Mouse (Mus musculus): ENCODE results near the gene Stx16. TPM values are rescaled to one million over a fixed set of nuclear protein-coding genes. Genes with fewer than 3 reads are reported as not detected.

Gene Stx16
- polyA plus RNA-seq, 1 experiment from 2014 or later, result 3.6 TPM

DNA sequence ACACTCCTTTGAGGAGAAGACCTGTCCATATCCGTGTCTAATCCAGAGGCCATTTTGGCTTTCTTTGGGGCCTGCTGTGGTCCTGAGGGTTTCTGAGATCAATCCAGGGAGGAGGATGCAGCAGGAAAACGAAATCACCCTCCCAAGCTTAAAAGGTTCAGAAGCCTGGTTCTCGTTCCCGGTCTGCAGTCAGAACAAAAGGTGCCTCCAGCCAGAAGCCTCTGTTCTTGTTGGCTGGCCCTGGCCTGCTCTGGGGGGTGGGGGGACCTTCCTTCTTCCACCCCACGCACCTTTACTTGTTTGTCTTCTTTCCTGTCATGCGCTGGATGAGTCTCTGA lies 51.2 kb downstream of the Stx16 start:
- Histone ChIP-seq H3K27ac (ENCODE audit: low read length) (no peak overlapping the region), H3K4me3 (ENCODE audit: low read depth, low read length) (no peak overlapping the region), H3K27me3 (ENCODE audit: control insufficient read depth, insufficient read depth, low read depth, low read length) (no peaks in the 10 kb centered on the region), H3K36me3 (ENCODE audit: control insufficient read depth, insufficient read depth) (peaks cover 6% of the 10 kb centered on the region), H3K4me1 (ENCODE audit: control insufficient read depth, low read depth, low read length) (no peaks in the 10 kb centered on the region; the same call in 1 of the 2 replicates), H3K9ac (ENCODE audit: low read depth, low read length) (no peak overlapping the region), H3K4me2 (ENCODE audit: low read depth, low read length) (no peak overlapping the region), H3K9me3 (replicated peaks; ENCODE audit: control insufficient read depth, low read length) (no peaks in the 10 kb centered on the region)
- 36% methylated on average over 6 of the region's 6 CpGs for WGBS (ENCODE audit: insufficient replicate concordance)
- no peak for ATAC-seq (ENCODE audit: low read depth)

DNA sequence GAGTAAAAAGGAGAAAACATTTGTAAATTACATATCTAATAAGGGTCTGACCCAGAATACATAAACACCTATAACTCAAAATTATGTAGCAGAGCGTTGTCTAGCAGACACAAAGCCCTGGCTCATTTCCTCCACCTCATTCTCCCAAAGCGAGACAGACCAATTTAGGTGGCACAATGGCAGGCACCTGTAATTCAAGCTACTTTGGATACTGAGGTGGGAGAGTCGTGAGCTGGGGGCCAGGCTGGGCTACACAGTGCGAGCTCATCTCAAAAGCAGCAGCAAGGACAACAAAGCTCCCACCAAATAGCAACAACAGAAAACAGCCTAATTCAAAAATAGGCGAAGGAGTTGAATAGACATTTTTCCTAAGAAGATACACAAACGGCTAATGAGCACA lies 52.8 kb downstream of the Stx16 start:
- H3K4me1 ChIP-seq (ENCODE audit: control insufficient read depth, low read depth, low read length), result no peaks in the 10 kb centered on the region; the same call in 1 of the 2 replicates
- 67% methylated on average over 6 of the region's 6 CpGs for WGBS (ENCODE audit: insufficient replicate concordance)
- peaks cover 3% of the 10 kb centered on the region; the same call in 1 of the 2 replicates for H3K36me3 ChIP-seq (ENCODE audit: control insufficient read depth, insufficient read depth)
- no peaks in the 10 kb centered on the region for H3K27me3 ChIP-seq (ENCODE audit: control insufficient read depth, insufficient read depth, low read depth, low read length)
- ATAC-seq (ENCODE audit: low read depth), result no peak
- no peak overlapping the region for H3K9ac ChIP-seq (ENCODE audit: low read depth, low read length)
- H3K4me2 ChIP-seq (ENCODE audit: low read depth, low read length), result no peak overlapping the region
- no peaks in the 10 kb centered on the region for H3K9me3 ChIP-seq (replicated peaks; ENCODE audit: control insufficient read depth, low read length)
- no peak overlapping the region for H3K4me3 ChIP-seq (ENCODE audit: low read depth, low read length)
- no peak overlapping the region for H3K27ac ChIP-seq (ENCODE audit: low read length)

GRCm38 (mm10) chr2:174130468-174131097 lies 54.5 kb downstream of the Stx16 start:
- Histone ChIP-seq H3K27ac (ENCODE audit: low read length) (no peak overlapping the region), H3K4me3 (ENCODE audit: low read depth, low read length) (no peak overlapping the region), H3K36me3 (ENCODE audit: control insufficient read depth, insufficient read depth) (no peaks in the 10 kb centered on the region), H3K9me3 (replicated peaks; ENCODE audit: control insufficient read depth, low read length) (no peaks in the 10 kb centered on the region), H3K4me2 (ENCODE audit: low read depth, low read length) (no peak overlapping the region), H3K27me3 (ENCODE audit: control insufficient read depth, insufficient read depth, low read depth, low read length) (no peaks in the 10 kb centered on the region), H3K4me1 (ENCODE audit: control insufficient read depth, low read depth, low read length) (no peaks in the 10 kb centered on the region; the same call in 1 of the 2 replicates), H3K9ac (ENCODE audit: low read depth, low read length) (no peak overlapping the region)
- no peak for ATAC-seq (ENCODE audit: low read depth)
- 59% methylated on average over 8 of the region's 8 CpGs for WGBS (ENCODE audit: insufficient replicate concordance)

DNA sequence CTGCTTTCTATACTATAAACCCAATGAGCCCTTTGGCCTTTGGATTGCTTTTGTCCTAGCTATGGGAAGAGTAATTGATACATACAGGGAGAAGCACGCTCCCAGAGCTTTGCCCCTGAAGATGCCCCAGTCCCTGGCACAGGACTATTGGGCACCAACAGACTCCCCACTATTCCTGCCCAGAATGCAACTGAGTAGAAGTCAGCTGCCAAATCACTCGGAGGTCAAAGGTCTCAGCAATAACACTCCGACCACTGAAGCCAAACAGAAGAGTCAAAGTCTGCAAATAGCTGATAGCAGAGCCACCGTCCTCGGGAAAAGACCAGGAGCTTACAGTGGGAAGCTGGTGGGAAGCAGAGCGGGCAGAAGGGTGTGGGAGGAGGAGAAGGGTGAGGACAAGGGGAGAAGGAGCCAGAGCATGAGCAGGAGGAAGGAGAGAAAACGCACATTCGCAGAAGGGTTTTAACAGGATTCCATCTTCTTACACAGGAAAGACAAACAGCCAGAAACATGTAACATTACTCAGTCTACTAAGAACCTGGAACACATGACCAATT lies 56.4 kb downstream of the Stx16 start:
- WGBS (ENCODE audit: insufficient replicate concordance), result 53% methylated on average over 8 of the region's 8 CpGs
- H3K27me3 ChIP-seq (ENCODE audit: control insufficient read depth, insufficient read depth, low read depth, low read length), result no peaks in the 10 kb centered on the region
- H3K4me3 ChIP-seq (ENCODE audit: low read depth, low read length), result no peak overlapping the region
- no peak overlapping the region for H3K4me2 ChIP-seq (ENCODE audit: low read depth, low read length)
- peak; percentile 21; the same call in 1 of the 2 replicates for ATAC-seq (ENCODE audit: low read depth)
- no peaks in the 10 kb centered on the region for H3K9me3 ChIP-seq (replicated peaks; ENCODE audit: control insufficient read depth, low read length)
- no peaks in the 10 kb centered on the region for H3K36me3 ChIP-seq (ENCODE audit: control insufficient read depth, insufficient read depth)
- no peak overlapping the region for H3K9ac ChIP-seq (ENCODE audit: low read depth, low read length)
- no peaks in the 10 kb centered on the region for H3K4me1 ChIP-seq (ENCODE audit: control insufficient read depth, low read depth, low read length)
- H3K27ac ChIP-seq (ENCODE audit: low read length), result no peak overlapping the region

Other genes starting within 250 kb of the Stx16 start
- gene Npepl1, start 34.0 kb downstream of the Stx16 start, polyA plus RNA-seq (2015; fragmentation: Nextera tagmentation; extraction: Ambion mirVana), result 25.9 and 28.0 TPM in 2 replicates
- 181 and 231 TPM in 2 replicates for gene Gnas, start 208.0 kb downstream of the Stx16 start, polyA plus RNA-seq (2015; fragmentation: Nextera tagmentation; extraction: Ambion mirVana)

Data from liver, embryonic 16.5 days (tissue).